Mouse (Mus musculus): Measurements from ENCODE around the gene Zfr. TPM values are rescaled to one million over a fixed set of nuclear protein-coding genes. Genes with fewer than 3 reads are reported as not detected.

The Zfr gene
- polyA plus RNA-seq, 1 experiment = 124 TPM

DNA sequence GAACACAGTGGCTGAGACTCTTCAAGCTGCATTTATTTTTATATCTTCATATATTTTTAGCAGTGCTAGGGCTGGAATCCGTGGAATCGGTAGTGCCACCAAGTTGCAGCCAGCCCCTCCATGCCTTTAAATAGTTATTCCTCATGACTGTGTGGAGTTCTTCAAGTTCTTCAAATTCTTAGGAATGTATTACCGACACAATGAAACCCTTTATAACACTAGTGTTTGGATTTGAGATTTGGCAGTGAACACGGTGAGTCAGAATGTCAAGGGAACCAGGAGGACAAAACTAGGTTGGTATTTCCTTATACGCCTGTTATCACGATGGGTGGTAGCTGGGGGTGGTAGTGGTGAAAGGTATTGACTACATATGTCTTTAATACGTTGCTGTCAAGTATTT, 6.4 kb upstream of the Zfr start:
- Histone ChIP-seq H3K9ac (ENCODE audit: low read depth, poor library complexity, severe bottlenecking) (no peak overlapping the region), H3K9me3 (replicated peaks; ENCODE audit: control insufficient read depth, insufficient read depth, low read length, poor library complexity, severe bottlenecking) (no peaks in the 10 kb centered on the region), H3K4me1 (ENCODE audit: control insufficient read depth, insufficient read depth, low read length) (peaks cover 3% of the 10 kb centered on the region), H3K27me3 (ENCODE audit: control insufficient read depth, insufficient read depth, low read length, poor library complexity, severe bottlenecking) (no peaks in the 10 kb centered on the region), H3K36me3 (ENCODE audit: control insufficient read depth, insufficient read depth, low read length, poor library complexity, severe bottlenecking) (no peaks in the 10 kb centered on the region), H3K4me3 (ENCODE audit: low read depth, low read length) (no peak overlapping the region), H3K27ac (ENCODE audit: insufficient read depth, low read length) (no peak overlapping the region)
- TF ChIP-seq CTCF (IDR thresholded peaks at IDR 0.05; ENCODE audit: low read depth, low read length) = no peak
- no peak for TF ChIP-seq EP300 (IDR thresholded peaks at IDR 0.05; ENCODE audit: insufficient read depth, low read depth, low read length)
- no peak for TF ChIP-seq POLR2A (IDR thresholded peaks at IDR 0.05; ENCODE audit: insufficient read depth, low read length)

DNA sequence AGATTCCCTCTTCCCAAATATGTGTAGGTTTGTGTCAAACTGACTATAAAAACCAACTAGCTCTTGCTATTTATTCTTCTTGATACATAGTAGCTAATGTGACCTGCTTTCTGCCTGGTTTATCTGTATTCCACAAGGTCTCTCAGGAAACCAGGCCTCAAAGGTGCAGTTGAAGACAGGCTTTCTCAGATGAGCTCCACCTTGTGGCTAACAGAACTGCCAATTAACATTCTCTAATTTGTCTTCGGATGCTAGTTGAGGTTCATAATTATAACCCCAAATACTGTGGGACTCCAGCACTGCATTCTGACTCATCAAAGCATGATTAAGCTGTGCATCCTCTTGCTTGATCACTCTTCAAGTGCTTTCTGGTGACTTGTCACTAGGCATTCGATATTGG, 4.2 kb upstream of the Zfr start:
- TF ChIP-seq POLR2A (IDR thresholded peaks at IDR 0.05; ENCODE audit: insufficient read depth, low read length) = no peak
- no peak for TF ChIP-seq EP300 (IDR thresholded peaks at IDR 0.05; ENCODE audit: insufficient read depth, low read depth, low read length)
- TF ChIP-seq CTCF (IDR thresholded peaks at IDR 0.05; ENCODE audit: low read depth, low read length) = no peak
- no peaks in the 10 kb centered on the region for H3K36me3 ChIP-seq (ENCODE audit: control insufficient read depth, insufficient read depth, low read length, poor library complexity, severe bottlenecking)
- H3K4me1 ChIP-seq (ENCODE audit: control insufficient read depth, insufficient read depth, low read length) = peaks cover 3% of the 10 kb centered on the region
- H3K27me3 ChIP-seq (ENCODE audit: control insufficient read depth, insufficient read depth, low read length, poor library complexity, severe bottlenecking) = no peaks in the 10 kb centered on the region
- no peak overlapping the region for H3K27ac ChIP-seq (ENCODE audit: insufficient read depth, low read length)
- H3K4me3 ChIP-seq (ENCODE audit: low read depth, low read length) = no peak overlapping the region
- H3K9ac ChIP-seq (ENCODE audit: low read depth, poor library complexity, severe bottlenecking) = no peak overlapping the region
- no peaks in the 10 kb centered on the region for H3K9me3 ChIP-seq (replicated peaks; ENCODE audit: control insufficient read depth, insufficient read depth, low read length, poor library complexity, severe bottlenecking)

DNA sequence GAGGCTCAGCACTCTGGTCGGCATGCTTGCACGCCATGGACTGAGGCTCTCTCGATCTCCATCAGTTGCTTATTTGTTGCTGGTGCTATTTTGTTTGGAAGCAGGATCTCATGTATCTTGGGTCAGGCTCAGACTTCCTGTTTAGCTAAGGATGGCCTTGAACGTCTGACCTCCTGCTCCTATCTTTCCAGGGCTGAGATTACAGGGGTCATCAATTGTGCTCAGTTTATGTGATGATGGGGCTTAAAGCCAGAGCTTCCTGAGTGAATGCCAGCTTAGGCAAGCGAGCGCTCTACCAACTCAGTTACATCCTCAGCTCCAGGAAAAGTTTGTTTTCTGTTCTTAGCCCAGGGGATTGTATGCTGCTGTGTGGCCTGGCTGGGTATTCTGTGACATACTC, 3.1 kb upstream of the Zfr start:
- no peak overlapping the region for H3K9ac ChIP-seq (ENCODE audit: low read depth, poor library complexity, severe bottlenecking)
- no peak for TF ChIP-seq CTCF (IDR thresholded peaks at IDR 0.05; ENCODE audit: low read depth, low read length)
- TF ChIP-seq POLR2A (IDR thresholded peaks at IDR 0.05; ENCODE audit: insufficient read depth, low read length) = no peak
- TF ChIP-seq EP300 (IDR thresholded peaks at IDR 0.05; ENCODE audit: insufficient read depth, low read depth, low read length) = no peak

DNA sequence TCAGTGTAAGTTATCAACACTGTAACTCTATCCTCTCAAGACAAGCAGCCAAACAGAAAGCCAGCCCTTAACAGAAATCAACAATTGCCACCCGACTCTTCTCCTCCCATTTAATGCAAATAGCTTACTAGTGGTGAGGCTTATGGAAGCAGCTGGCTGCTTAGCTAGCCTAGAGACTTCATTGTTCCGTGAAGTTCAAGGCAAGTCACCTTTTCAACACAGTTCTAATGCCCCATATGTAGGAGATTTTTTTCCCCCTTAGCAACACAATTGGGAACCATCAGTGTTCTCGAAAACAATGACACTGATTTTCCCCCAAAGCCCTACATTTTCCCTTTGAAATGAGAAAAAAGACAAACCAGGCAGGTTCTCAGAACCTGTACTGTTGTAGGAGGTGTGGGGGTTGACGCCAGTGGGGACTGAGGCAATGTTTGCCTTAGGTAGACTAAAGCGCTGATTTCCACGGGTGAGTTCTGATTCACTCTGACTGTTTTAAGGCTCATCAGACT, 1.9 kb upstream of the Zfr start:
- Histone ChIP-seq H3K4me1 (ENCODE audit: control insufficient read depth, insufficient read depth, low read length) (peaks cover 3% of the 10 kb centered on the region), H3K36me3 (ENCODE audit: control insufficient read depth, insufficient read depth, low read length, poor library complexity, severe bottlenecking) (no peaks in the 10 kb centered on the region), H3K9me3 (replicated peaks; ENCODE audit: control insufficient read depth, insufficient read depth, low read length, poor library complexity, severe bottlenecking) (no peaks in the 10 kb centered on the region), H3K4me3 (ENCODE audit: low read depth, low read length) (no peak overlapping the region), H3K27me3 (ENCODE audit: control insufficient read depth, insufficient read depth, low read length, poor library complexity, severe bottlenecking) (no peaks in the 10 kb centered on the region), H3K9ac (ENCODE audit: low read depth, poor library complexity, severe bottlenecking) (no peak overlapping the region), H3K27ac (ENCODE audit: insufficient read depth, low read length) (peak overlapping the region; percentile 0; the same call in 1 of the 2 replicates)
- TF ChIP-seq CTCF (IDR thresholded peaks at IDR 0.05; ENCODE audit: low read depth, low read length) (no peak), EP300 (IDR thresholded peaks at IDR 0.05; ENCODE audit: insufficient read depth, low read depth, low read length) (no peak), POLR2A (IDR thresholded peaks at IDR 0.05; ENCODE audit: insufficient read depth, low read length) (no peak)

More for the DNA sequence above, 3.1 kb upstream of the Zfr start:
- H3K27ac ChIP-seq (ENCODE audit: insufficient read depth, low read length) = no peak overlapping the region
- H3K27me3 ChIP-seq (ENCODE audit: control insufficient read depth, insufficient read depth, low read length, poor library complexity, severe bottlenecking) = no peaks in the 10 kb centered on the region
- H3K4me3 ChIP-seq (ENCODE audit: low read depth, low read length) = no peak overlapping the region
- no peaks in the 10 kb centered on the region for H3K9me3 ChIP-seq (replicated peaks; ENCODE audit: control insufficient read depth, insufficient read depth, low read length, poor library complexity, severe bottlenecking)
- H3K4me1 ChIP-seq (ENCODE audit: control insufficient read depth, insufficient read depth, low read length) = peaks cover 3% of the 10 kb centered on the region
- no peaks in the 10 kb centered on the region for H3K36me3 ChIP-seq (ENCODE audit: control insufficient read depth, insufficient read depth, low read length, poor library complexity, severe bottlenecking)

DNA sequence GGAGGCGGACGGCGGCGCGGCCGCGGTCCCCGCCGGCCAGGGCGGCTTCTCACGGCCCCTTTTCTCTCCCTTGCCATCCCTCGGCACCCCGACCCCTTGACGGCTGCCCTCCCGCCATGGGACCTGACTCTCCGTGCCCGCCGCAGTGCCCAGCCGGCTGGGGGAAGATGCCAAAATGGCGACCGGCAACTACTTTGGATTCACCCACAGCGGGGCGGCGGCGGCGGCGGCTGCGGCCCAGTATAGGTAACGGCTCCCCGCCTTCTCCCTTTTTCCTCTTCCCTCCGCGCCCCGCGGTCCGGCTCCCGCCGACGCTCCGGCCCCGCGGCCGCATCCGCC, 431 bp downstream of the Zfr start:
- H3K4me3 ChIP-seq (ENCODE audit: low read depth, low read length) = peak overlapping the region; percentile 98
- H3K27ac ChIP-seq (ENCODE audit: insufficient read depth, low read length) = no peak overlapping the region
- H3K36me3 ChIP-seq (ENCODE audit: control insufficient read depth, insufficient read depth, low read length, poor library complexity, severe bottlenecking) = peaks cover 3% of the 10 kb centered on the region; the same call in 1 of the 2 replicates
- H3K9ac ChIP-seq (ENCODE audit: low read depth, poor library complexity, severe bottlenecking) = peak overlapping the region; percentile 98
- no peaks in the 10 kb centered on the region for H3K9me3 ChIP-seq (replicated peaks; ENCODE audit: control insufficient read depth, insufficient read depth, low read length, poor library complexity, severe bottlenecking)
- no peaks in the 10 kb centered on the region for H3K27me3 ChIP-seq (ENCODE audit: control insufficient read depth, insufficient read depth, low read length, poor library complexity, severe bottlenecking)
- TF ChIP-seq CTCF (IDR thresholded peaks at IDR 0.05; ENCODE audit: low read depth, low read length) (no peak), POLR2A (IDR thresholded peaks at IDR 0.05; ENCODE audit: insufficient read depth, low read length) (no peak), EP300 (IDR thresholded peaks at IDR 0.05; ENCODE audit: insufficient read depth, low read depth, low read length) (no peak)
- peaks cover 3% of the 10 kb centered on the region for H3K4me1 ChIP-seq (ENCODE audit: control insufficient read depth, insufficient read depth, low read length)

DNA sequence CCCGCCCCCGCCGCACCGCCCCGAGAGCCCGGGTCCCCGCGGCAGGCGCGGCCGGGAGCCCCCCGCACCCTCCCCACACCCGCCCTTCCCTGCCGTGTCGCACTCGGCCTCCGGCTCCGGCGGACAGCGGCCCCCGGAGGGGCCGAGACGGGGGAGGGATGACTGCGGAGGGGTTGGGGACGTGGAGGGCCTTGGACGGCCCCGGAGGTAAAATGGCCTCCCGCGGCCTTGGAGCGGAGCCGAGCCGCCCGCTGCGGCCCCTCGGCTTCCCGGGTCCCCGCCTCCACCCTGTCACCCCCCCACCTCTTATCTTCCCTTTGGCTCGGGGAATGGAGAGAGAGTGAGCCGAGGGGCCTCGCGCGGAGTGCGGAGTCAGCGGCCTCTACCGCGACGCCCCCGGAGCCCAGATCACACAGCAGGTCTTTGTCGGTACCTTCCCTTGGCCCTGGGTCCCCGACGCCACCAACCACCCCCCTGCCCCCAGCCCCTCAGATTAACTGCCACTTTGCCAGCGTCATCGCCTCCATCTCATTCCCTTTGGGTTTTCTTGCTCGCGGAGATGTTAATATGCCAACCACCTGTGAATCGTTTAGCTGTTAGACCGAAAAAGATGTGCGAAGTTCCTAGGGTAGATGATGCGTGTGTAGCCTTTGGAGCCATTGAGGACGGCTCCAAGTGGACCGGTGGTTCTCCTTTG, 949 bp downstream of the Zfr start:
- H3K27ac ChIP-seq (ENCODE audit: insufficient read depth, low read length) = no peak overlapping the region
- peaks cover 3% of the 10 kb centered on the region; the same call in 1 of the 2 replicates for H3K36me3 ChIP-seq (ENCODE audit: control insufficient read depth, insufficient read depth, low read length, poor library complexity, severe bottlenecking)
- H3K27me3 ChIP-seq (ENCODE audit: control insufficient read depth, insufficient read depth, low read length, poor library complexity, severe bottlenecking) = no peaks in the 10 kb centered on the region
- peak overlapping the region; percentile 98 for H3K9ac ChIP-seq (ENCODE audit: low read depth, poor library complexity, severe bottlenecking)
- H3K9me3 ChIP-seq (replicated peaks; ENCODE audit: control insufficient read depth, insufficient read depth, low read length, poor library complexity, severe bottlenecking) = no peaks in the 10 kb centered on the region
- no peak for TF ChIP-seq CTCF (IDR thresholded peaks at IDR 0.05; ENCODE audit: low read depth, low read length)
- TF ChIP-seq EP300 (IDR thresholded peaks at IDR 0.05; ENCODE audit: insufficient read depth, low read depth, low read length) = no peak
- no peak for TF ChIP-seq POLR2A (IDR thresholded peaks at IDR 0.05; ENCODE audit: insufficient read depth, low read length)
- peaks cover 3% of the 10 kb centered on the region for H3K4me1 ChIP-seq (ENCODE audit: control insufficient read depth, insufficient read depth, low read length)
- H3K4me3 ChIP-seq (ENCODE audit: low read depth, low read length) = peak overlapping the region; percentile 98
